Mouse (Mus musculus) heart, postnatal 0 days (tissue): ENCODE measurements around the gene Alox5ap.

ENCODE experiments used
- CTCF ChIP-seq: IDR thresholded peaks from 2 replicates; pipeline ENCODE4 v1.5.1; 2016; ENCODE audit warnings: antibody characterized with exemption, control low read depth, low read depth
- EP300 ChIP-seq: IDR thresholded peaks from 2 replicates; pipeline ENCODE4 v1.6.1; 2016; ENCODE audit warnings: antibody characterized with exemption, low read depth

GRCm38 (mm10) chr5:149329098-149329887 is 64.7 kb downstream of the Alox5ap start:
- TF ChIP-seq CTCF (no peak), EP300 (no peak)
